Mouse (Mus musculus) embryo, embryonic 11 days (tissue): ENCODE measurements around the gene Jag2.

ENCODE experiments used
- DNase-seq: peaks from one replicate; pipeline ENCODE4 v3.0.0-alpha.2; 2015

Jag2 gene

DNA sequence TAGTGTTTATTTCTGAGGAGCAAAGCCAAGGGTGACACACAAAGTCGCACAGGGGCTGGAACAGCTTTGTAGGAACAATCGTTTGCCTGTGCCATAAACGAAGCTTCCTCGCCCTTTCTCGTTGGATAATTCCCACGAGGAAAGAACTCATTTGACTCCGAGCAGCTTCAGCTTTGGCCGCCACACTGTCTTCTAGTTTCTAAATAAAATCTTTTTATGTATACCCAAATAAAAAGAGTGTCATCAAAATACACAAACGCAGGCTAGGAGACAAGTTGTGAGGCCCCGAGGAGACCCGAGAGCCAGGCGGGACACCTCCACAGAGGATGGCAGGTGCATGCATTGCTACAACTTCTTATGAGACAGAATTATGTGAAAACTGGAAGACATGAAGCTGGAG lies 31.2 kb downstream of the Jag2 start:
- DNase-seq: no peak

DNA sequence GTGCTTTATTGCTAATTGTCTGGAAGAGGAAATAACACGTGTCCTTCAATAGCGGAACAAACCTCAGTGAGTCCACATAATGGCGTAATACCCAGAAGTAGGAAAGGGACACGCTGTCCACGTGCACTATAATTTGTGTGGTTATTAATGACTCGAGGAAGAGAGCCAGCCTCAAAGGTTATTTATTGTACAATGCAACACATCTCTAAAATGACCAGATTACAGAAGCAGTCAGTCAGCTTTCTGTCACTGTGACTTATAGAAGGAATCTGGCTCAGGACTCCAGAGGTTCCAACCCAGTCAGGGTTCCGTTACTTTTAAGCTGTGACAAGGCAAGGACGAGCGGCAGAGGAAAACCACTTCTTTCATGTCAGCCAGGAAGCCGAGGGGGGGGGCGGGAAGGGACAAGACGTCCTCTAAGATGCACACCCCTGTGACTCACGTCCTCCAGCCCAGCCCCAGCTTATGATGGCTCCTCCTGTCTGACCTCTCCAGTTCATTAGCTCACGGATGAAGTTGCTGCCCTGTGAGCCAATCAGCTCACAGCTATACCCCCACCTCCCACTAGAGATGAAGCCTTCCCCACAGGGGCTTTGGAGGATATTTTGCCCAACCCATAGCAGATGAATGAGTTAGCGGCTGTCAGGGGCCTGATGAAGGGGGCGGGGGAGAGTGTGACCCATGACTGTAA lies 31.9 kb downstream of the Jag2 start:
- DNase-seq: peak; percentile 68

DNA sequence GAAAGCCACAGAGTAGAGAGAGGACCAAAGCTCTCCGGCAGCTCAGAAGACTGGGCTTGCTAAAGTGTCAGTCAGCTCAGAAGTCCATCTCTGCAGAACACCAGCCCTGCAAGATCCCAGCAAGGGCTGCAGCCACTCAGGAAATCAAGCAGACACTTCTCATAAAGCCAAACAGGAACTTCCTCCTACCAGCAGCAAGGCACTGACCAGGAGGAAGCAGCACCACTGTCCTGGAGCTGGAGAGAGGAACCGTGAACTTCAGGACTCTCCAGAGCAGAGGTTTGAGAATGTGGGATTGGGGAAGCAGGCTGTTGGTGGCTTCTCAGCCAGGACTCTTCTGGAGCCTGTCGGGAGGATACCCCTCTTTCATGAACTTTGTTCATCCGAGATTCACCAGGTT lies 34.6 kb downstream of the Jag2 start:
- no peak for DNase-seq

DNA sequence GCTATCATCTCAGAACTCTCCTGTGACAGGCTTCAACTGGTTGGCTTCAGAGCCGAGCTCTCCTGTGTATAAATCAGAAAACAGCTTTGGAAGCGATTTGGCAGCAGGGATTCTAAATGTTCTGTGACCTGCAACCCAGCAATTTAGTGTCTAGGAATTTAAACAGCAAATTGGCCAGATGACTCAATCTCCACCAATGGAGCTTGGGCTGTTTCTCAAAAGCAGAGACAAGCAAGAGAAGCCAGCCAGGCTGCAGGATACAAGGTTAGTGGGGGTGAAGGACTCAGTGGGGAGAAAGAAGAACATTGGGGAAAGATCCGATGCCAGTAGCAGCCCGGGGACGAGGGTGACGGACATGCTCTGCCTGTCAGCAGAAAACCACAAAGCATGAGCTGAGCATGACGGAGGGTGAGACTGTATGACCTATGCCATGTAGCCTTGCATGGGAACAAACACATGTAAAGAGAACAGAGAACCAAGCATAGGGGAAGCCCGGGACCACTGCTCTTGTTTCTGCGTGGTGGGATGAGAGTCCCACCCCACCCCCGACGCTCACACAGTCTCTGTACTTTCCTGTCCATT lies 35.2 kb downstream of the Jag2 start:
- no peak for DNase-seq

DNA sequence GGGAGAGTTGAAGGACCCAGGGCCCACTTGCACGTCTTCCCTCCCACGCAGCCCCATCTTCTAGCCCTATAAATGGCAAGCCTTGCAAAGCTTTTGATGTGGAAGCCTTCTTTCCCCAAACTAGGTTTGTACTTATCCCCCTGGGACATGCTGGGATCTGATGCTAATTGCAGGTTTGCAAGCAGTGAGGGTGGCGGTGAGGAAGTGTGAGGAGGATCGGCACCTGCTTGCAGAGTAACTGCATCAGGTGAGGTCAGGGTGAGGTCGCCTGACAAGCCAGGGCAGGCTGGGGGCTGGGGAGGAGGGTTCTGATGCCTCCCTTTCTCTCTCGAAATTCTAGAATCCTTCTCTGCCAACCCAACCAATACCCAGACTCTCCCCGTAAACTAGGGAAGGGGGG lies 44.1 kb downstream of the Jag2 start:
- no peak for DNase-seq

DNA sequence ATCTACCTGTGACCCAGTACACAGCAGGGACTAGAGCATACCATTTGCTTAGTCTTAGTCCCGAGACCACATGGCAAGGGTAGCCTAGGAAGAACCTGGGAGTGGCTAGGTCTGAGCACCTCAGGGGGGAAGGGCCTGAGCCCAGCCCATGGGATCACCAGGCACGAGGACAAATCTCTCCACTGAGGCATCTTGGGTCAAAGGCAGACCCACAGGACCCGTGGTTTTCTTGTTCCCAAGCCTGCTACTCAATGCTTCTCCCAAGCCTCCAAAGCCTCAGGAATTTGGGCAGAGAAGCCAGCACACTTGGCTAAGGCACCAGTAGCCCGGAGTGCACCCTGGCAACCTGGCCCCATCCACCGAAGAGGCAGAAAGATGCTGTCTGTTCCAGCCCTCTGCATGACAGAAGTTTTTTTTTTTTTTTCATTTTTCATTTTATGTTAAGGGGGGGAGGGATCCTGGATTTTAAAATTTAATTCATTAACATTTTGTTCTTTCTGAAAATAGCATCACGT lies 48.2 kb downstream of the Jag2 start:
- no peak for DNase-seq

DNA sequence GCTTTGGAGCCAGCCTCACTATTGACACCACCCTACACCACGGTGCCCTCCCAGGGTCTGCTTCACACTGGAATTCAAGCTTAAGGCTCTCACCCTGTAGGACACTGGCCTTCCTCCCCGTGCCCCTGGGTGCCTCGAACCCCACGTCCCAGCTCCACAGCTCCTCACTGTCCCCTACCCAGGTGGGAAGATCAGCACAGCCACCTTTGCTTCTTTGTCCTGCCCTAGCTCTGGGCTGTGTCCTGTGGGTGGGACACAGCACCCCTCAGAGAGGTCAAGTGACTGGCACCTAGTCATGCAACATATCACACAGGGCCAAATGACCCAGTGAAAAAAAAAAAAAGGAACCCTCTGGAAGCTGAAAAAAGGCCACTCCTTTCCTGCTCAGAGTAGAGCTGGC lies 48.9 kb downstream of the Jag2 start:
- DNase-seq: no peak

DNA sequence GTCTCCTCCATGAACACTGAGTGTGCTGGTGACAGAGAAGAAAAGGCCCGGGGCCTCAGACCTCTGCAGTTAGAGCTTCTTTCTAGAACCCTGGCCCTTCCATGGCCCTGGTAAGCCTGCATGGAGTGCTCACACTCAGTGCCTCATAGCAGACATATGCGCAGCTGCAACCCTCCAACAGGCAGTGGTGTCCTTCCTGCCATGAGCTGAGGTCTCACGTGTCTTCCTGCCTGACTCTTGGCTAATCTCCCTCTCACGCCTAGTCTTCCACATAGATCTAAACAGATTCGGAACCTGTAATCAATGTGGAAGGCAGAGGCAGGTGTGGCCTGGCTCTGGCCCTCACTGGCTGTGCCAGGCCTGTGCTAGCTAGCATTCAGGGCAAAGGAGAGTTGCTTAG lies 49.8 kb downstream of the Jag2 start:
- DNase-seq: no peak

DNA sequence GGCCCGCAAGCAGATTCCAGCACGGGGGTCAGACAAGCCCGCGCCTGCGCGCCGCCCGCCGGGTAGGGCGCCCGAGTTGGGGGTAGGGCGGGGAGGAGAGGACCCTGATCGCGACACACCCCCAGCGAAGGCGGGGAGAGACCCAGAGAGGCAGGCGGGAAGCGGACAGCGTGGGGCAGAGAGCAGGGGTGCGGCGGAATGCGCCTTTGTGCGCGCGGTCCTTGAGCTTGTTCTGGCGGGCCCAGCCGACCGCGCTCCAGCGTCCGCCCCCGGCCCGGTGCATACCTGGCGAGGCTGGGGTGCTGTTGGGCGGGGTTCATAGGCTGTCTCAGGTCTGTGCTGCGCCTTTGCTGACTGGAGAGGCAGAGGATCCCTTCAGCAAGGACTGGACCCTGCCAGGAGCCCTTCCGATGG lies 52.0 kb downstream of the Jag2 start:
- DNase-seq: peak; percentile 51

DNA sequence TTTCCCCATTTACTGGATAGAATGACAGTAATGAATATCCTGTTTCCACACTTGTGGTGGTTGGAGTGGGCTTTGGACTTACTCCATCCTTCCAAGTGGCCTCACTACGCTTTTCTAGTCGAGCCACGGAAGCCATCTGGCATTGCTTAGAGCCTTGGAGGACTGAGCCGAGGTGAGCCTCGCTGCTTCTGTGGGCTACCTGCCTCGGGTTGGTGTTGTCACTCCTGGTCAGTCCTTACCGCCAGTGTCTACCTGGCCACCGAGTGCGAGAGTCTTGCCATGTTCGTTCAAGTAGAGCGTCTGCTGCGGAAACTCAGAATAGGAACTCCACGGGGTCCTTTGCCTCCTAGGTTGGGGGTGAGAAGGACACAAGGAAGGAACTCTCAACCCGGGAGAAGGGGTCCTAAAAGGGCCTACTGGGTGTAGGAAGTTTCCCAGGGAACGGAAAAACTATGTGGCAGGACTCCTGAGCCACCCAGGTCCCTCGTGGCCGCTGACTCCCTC lies 52.5 kb downstream of the Jag2 start:
- DNase-seq: peak; percentile 45

DNA sequence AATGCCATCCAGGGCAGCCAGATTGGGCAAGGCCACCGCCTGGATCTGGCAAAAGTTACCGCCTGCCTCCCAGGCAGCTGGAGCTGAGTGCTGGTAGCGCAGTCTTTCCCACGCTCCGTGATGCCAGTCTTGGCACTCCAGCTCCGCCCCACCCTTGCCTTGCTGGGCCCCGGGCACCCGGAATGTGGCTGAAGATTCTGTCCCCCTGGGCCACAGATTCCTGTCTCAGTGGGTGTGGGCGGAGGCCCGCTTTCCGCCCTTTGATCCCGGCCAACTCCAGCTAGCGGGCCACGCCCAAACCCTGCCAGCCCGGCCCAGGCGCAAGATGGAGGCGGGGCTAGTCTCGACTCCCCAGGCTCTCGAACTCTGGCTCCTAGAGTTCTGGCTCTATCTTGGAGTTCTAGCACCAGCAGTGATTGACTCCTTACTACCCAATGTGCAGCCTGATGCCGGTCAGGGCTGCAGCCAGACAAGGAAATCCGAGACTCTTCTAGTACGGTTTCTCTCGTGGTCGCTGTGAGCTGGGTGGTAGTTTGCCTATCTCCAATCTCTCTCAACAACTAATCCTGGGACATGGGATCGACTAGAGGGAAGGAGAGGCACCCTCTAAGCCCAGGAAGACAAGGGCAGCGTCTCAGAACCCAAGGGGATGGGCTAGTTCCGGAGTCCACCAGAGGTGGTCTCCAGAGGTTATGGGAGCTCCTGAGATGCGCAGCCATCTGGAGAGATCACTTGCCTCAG lies 53.1 kb downstream of the Jag2 start:
- peak; percentile 62 for DNase-seq

DNA sequence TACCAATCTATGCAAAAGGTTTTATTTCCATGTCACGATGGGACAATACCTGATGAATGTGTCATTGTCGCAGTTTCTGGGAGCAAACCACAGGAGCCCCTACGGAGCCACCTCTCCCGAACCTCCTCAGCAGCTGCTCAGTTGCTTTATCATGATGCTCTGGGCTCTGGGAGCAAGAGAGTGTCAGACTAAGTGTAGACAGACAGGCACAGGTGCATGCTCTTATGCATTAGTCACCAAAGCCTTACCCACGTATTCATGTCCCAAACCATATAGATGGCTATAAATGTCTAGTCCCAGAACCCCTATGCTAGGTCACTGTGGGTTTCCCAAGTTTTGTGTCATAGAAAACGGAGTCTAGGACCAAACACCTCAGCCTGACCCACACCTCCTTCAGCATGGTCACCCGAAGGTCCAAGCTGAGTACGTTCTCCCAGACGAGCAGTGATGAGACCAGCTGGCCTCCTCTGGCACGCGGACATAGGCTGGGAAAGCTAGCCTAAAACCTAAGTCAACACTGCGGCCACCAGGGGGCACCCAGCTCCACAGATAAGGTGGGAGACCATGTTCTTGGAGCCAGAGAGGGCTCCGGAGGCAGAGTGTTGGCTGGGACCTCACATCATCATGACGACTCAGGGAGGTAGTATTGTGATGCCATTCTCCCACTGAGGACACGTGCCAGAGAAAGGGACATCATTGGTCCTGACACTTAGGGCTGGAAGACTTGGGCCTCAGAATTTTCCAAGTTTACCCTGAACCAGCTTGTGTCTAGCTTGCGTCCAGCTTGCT lies 54.2 kb downstream of the Jag2 start:
- DNase-seq: peak; percentile 94

DNA sequence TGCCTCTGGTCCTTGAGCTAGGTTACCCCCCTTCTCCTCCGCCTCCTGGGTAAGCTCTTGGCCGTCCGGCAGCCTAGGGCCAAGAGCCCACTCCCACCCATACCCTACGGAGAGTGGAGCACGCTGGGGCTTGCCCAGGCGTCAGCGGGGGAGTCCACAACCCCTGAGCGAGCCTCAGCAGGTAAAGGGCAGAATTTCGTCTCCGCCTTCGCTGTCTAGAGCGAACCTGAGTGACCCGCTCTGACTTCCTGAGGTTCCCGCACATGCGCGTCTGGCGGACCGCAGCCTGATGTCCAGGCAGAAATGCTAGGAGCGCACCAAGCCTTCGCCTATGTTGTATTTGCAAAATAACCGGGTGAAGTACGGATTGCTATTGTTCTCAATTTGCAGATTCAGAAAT lies 55.4 kb downstream of the Jag2 start:
- no peak for DNase-seq

DNA sequence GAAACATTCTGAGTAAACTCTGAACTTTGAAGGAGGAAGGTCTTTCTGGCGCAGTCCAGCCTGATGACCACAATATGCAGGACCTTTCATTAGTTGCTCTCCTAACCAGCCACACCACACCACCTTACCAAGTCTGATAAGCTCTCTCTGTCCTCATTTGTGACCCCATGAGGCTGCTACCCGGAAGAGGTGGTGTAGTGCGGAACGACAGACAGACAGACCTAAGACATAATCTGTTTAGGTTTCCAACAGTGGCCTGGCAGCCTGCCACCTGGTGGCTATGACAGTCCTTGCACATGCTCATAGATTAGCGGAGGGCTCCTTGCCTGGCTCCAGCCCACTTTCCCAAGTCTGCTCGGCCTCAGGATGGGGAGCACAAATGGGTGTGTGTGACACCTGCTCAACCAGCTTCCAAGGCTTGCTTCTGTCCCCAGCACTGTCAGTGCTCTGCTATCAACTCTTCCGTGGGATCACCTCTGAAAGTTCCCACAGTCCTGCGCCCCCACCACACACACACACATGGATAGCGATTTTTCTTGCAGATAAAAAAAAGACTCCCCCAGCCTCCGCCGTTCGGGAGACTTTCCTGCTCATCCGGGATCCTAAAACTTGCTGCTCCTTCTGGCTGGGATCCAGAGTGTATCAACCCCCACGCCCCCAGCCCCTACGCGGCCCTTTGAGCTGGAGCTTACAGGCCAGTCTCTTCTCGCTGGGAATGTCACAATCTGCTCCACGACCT lies 56.0 kb downstream of the Jag2 start:
- DNase-seq: peak; percentile 80

DNA sequence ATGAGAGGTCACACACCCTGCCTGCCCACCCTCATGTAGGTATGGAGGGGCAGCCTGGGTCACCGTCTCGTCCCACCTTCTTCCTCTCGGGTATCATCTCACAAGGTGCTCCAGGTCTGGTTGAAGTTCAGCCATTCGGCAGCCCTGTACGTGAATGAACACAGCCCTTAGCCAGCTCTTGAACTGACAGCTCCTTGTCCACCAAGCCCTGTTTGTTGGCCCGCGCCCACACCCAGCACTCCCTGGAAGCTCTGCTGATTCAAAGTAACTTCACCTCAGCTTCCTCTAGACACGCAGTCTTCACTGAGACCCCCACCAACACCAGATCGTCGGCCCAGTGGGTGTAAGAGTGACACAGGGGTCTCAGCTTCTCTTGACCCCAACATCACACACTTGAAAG lies 56.6 kb downstream of the Jag2 start:
- no peak for DNase-seq

DNA sequence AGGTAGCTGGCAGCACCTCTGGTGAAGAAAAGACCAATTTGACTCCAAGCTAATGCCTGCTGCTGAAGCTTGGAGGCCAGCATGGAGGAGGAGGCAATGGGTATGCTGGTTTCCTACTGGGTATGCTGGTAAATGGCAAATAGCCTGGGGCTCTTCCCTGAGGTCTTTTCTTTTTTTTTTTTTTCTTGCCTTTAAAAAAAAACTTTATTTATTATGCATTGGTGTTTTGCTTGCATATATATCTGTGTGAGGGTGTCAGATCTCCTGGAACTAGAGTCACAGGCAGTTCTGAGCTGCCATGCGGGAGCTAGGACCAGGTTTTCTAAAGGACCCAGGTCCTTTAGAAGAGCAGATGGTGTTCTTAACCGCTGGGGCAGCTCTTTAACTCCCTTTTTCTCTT lies 58.3 kb downstream of the Jag2 start:
- no peak for DNase-seq

DNA sequence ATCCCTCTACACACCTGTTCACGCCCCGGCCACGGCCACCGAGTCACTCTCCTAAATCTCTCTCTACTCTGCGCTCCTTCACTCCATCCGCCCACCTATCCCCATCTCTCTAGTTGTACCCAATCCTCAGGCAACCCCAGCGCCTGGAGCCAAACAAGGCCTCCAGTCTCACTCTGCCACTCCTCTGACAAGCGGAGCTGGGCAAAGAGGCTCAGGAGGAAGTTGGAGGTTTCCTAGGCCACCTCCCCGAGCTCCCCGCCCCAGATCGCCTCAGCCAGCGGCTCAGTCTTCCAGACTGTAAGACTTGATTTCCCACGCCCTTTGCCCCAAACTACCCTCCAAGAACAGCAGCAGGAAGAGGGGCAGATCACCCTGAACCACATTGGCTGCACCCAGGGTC lies 58.8 kb downstream of the Jag2 start:
- no peak for DNase-seq

DNA sequence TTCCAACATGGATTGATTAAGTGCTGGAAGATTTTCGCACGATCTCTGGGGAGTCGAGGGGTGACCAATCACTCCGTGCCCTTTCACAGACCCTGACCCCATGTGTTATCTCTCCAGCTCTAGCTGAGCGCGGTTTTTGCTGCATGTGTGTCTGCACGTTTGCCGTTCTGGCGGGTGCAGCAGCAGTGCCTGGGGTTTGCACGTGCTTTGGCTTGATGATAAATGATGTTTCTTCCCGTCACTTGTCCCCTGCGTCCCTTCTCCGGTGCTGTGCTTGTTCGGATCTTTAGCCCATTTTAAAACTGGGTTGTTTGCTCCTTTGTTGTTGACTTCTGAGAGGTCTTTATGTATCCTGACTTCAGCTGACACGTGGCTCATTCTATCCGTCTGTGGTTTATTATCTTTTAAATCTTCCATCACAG lies 59.8 kb downstream of the Jag2 start:
- DNase-seq: peak; percentile 62

DNA sequence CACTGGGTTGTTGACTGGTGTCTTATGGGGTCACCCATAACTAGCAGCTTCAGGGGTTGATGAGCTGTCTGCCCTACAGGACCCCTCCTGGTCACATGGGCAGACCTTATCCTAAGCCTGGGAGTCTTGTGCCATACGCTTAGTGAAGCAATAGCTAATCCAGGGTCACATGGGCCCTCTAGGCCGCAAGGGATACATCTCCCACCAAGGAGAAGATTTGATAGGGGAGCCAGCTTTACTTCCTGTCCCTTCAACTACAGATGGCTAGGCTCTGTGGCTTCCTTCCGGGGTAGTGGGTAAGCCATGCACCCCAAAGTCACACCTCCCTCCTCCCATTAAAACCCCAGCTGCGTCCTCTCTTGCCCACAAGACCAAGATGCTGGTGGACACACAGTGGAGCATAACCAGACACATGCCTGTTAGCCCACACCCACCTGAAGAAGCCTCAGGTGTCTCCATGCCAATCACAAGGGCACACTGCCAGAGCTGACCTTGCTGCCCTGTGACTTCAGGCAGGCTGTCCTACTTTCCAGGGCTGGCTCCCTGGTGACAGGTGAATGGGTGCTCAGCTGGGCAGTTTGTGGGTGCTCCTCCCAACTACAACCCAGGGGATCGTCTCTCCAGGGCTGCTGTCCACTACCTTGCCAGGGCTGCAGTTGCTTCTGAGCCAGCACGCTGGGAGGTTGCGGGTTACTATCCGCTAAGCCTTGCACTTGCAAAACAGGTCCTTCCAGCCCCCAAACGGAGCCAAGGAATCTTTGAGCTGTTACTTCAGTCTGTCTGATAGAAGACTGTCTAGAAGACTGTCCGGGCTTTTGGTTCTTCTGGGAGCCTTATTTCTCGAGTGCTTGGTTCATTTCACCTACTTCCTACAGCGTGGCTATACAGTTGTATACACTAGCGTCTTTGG lies 61.1 kb downstream of the Jag2 start, which contains the start of gene Gpr132:
Gene Gpr132 (minus strand): TSS at position 51 of the 910 bp plus-strand sequence.
- no peak for DNase-seq

DNA sequence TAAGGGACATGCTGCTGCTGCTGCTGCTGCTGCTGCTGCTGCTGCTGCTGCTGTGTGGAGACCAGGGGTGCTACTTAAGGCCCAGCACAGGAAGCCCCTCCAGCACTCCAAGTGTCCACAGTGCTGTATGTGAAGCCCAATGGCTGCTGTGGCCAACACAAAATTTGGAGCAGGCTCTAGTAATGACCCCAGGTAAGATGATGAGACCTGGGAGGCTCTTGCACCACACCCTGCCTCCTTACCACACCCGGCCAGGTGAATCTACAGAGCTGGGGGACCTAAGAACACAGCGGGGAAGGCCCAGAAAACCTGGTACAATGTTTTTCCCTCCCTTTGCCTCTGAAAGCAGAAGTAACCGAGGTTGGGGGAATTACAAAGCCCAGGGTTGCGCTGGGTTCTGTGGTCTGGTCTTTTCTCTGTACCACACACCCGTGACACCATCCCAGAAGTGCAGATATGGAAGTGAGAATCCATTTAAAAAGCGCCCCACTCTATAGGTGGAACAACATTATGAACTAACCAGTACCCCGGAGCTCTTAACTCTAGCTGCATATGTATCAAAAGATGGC lies 62.4 kb downstream of the Jag2 start:
- DNase-seq: no peak
